Mouse (Mus musculus) 3T3-L1 (cell line): ENCODE results near the gene Acadvl.

Experiments used
- DNase-seq: peaks from one replicate; pipeline ENCODE4 v3.0.0-alpha.2; 2015; ENCODE audit warnings: low read depth, low spot score

Acadvl gene

GRCm38 (mm10) chr11:70014880-70015558 lies at the start of gene Acadvl:
Acadvl (minus strand) TSS chr11:70015411.
- DNase-seq, result peak; percentile 91

DNA sequence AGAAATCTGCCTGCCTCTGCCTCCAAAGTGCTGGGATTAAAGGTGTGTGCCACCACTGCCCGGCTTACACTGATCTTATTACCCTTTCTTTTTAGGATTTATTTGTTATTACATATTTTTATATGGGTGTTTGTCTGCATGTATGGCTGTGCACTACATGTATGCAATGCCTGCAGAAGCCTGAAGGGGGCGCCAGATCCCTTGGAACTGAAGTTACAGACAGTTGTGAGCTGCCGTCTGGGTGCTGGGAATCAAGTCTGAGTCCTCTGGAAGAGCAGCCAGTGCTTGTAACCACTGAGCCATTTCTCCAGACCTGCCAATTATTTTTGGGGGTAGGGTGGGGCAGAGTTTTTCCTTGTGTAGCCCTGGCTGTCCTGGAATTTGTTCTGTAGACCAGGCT lies 47.8 kb upstream of the Acadvl start:
- DNase-seq, result no peak

DNA sequence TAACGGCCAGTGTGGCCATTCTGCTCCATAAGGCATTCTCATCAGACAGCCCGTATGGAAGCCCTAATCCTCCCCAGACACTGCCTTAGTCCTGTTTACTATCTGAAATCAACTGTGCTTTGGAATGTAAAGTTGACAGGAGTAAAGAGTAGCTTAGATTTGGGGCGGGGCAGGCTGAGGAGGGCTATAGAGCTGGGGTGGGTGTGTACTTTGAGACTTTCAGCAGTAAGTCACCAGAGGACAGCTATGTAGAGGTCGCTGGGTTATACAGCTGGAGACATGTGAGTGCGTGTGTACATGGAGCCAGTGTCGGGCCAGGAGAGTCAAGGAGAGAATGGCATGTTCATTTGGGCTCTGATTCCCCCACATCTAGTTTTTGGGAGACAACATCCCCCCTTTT lies 44.7 kb upstream of the Acadvl start:
- DNase-seq, result no peak

DNA sequence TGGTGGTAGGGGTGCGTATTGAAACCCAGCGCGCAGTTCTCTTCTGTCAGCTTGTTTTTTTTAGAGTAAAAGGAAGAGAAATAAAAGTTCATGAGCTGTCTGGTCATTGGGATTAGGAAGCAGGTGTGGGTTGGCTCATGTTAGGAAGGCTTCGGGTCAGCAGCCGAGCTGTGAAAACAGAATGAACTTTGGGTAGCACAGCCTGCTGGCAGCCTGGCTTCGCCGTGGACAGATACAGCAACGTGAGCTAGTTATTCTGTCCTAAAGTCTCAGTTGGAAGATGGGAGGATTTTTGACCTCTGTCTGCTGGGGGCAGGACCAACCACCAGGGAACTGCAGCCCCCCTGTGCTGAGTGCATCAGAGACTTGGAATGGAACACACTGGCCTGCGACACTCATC lies 42.6 kb upstream of the Acadvl start:
- no peak for DNase-seq

DNA sequence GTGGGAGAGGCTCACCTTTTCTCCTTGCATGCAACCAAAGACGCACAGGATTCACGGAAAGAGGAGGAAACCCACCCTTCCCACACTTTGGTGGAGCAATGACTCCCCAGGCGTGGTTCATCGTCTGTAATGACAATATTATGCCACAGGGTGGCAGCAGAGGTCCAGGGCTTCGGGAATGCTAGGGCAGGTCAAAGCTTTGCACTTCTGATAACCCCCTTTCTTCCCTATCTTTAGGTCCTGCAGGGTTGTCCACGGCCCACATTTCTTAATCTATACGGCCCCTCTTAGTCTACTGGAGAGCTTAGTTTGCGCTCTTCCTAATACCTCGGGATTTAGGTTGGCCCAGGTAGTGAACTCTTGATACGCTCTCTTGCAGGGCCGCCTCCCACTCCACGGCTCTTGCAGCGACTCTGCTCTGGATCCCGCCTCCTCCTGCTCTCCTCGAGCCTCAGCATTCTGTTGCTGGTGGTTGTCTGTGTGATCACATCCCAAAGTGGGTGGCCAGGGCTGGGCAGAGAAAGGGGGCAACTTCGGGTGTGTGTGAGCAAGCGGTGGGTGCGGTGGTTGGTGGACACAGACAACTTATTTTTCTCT lies 40.5 kb upstream of the Acadvl start:
- DNase-seq, result peak; percentile 81

GRCm38 (mm10) chr11:70053898-70054570 lies 38.8 kb upstream of the Acadvl start, which contains the start of gene Asgr1:
Asgr1 (plus strand) TSS chr11:70054085.
- DNase-seq, result no peak

- DNase-seq, result no peak
Observed at GRCm38 (mm10) chr11:70053156-70053555, 37.9 kb upstream of the Acadvl start.

GRCm38 (mm10) chr11:70049816-70050215 lies 34.6 kb upstream of the Acadvl start:
- DNase-seq, result peak; percentile 22

DNA sequence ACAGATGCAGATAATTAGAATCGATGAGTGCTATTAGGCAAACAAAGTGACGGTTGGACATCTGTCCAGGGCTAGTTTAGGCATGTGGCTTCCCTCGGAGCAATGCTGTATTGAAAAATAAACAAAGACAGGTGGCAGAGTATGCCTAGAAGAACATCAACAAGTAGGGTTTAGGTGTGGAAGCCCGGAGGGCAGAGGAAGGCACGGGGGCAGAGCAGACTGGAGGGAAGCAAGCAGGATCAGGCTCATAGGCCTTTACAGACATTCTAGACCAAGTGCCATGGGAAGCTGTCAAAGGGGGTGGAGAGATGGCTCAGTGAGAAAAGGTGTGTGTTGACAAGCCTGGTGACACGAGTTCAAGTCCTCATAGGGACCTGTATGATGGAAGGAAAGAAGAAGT lies 34.2 kb upstream of the Acadvl start:
- no peak for DNase-seq

DNA sequence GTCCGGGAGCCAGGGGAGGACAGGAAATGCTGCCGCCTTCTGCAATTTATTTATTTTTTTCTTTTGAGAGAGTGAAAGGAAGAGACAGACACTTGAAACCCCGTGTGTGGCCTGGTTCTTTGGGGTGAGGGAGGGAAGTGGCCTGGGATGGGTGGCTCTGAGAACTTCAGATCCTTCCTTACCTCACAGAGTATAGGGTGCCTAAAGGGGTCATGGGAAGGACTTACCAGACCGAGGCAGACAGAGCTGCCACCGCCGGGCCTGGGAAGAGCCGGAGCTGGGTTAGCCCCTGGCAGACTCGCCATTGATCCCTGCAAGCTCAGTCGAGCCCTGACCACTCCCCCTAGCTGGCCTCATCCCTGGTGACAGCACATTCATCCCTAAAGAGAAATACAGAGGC lies 30.2 kb upstream of the Acadvl start:
- DNase-seq, result no peak

- no peak for DNase-seq
Observed at GRCm38 (mm10) chr11:70043665-70044064, 28.5 kb upstream of the Acadvl start.

DNA sequence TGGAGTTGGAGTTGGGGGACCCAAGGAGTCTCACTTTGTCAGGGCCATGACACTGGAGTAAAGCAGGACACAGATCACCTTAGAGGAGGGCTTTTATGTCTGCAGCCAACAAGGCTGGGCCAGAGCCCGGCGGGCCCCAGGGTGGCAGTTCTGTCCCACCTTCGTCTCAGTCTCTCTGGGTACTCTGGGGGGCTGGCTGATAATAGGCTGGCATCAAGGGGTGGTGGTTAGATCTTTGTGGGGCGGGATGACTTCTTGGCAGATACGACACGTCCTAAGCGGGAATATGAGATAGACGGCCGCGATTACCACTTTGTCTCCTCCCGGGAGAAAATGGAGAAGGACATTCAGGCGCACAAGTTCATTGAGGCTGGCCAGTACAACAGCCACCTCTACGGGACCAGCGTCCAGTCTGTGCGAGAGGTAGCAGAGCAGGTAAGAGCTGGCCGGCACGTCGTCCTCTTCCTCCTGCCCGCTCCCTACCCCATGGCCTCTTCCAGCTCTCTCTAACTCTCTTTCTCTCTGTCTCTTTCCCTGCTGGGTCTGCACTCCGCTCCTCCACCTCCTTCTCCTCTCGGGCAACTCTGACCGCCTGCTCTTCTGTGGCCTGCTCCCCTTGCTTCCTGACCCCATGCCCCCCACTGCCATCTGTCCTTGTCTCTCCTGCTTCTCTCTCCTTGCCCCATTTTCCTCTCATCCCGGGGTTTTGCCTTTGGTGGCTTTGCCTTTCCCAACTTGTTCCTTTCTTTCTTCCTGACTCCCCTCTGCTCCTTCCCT lies 27.3 kb upstream of the Acadvl start:
- DNase-seq, result no peak

DNA sequence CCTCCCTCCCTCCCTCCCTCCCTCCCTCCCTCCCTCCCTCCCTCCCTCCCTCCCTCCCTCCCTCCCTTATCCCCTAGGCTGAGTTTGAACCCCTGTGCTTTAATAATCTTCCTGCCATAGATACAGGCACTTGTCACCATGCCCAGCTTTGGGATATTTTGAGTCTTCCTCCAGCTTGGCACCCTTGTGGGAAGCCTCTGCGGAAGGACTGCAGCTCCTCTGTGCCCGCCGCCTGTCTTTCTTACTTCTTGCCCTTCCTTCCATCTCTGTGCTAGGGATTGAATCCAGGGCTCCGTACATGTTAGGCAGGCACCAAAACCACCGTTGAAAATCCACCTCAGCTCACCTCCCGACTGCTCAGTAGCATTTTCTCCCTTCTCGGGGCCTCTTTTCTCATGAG lies 25.0 kb upstream of the Acadvl start:
- DNase-seq, result no peak

DNA sequence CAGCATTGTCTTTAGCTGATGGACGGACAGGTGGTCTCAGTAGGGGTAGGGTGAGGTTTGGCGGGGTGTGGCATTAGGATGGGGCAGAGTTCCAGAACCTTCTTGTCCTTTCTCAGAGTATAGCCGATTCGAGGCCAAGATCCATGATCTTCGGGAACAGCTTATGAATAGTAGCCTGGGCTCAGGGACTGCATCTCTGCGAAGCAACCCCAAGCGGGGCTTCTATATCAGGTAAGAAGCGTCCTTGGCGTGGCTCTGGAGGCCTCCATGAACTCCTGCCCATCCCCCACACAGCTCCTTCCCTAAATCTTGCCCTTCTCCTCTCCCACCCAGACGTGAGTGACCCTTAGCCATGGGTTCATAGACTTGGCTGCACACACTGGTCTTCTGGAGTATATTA lies 24.4 kb upstream of the Acadvl start:
- DNase-seq, result no peak

GRCm38 (mm10) chr11:70038174-70038573 lies 23.0 kb upstream of the Acadvl start:
- DNase-seq, result no peak

- DNase-seq, result no peak
Observed at GRCm38 (mm10) chr11:70031321-70031670, 16.1 kb upstream of the Acadvl start.

DNA sequence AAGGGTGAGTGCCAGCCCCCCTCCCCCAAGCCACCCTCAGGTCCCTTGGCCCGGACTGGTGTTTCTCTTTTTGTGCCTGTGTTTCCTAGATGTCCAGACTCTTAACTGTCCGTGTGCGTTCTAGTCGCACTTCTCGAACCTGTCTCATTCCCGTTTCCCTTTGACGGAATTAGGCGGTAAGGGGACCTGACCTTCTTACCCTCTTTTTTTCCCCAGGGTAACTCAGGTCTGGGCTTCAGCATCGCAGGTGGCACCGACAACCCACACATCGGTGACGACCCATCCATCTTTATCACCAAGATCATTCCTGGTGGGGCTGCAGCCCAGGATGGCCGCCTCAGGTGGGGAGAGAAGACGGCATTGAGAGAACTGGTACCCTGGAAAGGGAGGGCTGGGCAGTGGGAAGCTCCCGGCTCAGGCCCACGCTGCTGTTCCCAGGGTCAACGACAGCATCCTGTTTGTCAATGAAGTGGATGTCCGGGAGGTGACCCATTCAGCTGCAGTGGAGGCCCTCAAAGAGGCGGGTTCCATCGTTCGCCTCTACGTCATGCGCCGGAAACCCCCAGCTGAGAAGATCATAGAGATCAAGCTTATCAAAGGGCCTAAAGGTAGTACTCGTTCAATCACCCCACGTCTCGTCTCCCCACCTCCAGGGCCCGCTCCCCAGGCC lies 15.6 kb upstream of the Acadvl start:
- DNase-seq, result no peak

DNA sequence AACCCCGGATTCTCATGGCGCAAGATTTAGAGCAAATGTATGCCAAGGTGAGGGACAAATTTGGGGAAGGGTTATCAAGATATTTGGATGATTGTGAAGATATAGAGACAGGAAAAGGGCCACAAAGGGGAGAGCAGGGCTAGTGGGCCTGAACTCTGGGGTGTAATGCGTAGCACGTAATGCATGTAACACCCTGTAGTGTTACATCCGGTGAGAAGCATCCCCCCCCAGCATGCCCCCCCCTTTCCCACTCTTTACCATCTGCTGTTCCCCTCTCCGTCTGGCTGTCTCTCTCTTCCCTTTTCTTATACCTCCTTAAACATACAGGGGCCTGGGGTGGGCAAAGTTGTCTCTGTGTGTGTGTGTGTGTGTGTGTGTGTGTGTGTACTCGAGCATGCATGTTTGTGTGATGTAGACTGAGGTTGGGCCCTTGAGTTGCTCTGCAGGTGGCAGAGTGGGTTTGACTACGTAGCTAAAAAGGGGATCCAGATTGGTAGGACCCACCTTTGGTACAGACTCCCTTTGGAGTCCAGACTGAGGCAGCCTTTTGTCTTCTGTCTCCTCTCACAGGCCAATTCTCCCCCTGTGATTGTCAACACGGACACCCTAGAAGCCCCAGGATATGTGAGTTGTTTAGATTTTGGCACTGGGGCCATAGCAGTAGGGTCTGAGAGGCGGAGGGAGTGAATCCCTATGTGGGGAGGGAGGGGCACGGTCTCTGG lies 14.8 kb upstream of the Acadvl start:
- DNase-seq, result no peak

DNA sequence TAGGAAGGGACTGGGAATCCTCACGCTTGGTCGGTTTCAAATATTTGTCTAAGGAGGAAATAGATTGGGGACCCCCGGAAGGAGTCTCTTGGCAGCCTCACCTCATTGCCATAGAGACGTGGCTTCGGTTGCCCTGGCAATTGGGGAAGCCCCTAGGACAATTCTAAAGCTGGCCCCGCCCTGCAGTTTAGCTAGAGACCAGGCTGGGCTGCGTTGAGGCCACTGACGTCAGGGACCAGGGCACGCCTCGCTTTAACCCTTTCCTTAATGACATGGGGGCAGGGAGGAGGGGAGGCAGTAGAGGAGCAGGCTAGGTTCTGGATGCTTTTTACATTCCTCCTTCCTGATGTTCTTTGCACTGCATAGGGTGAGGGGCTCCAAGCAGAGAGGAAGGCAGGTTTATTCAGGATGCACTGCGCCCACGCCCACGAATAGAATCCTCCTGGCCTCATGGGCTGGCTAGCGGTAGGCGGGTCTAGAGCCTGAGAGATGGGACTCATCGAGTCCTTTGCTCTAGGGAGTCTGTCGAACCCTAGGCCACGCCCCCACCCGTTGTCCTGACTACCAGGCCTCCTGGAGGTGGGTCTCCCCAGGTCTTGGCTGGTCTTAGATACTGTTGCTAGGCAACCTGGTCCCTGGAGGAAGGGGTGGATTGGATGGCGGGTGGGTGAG lies 14.1 kb upstream of the Acadvl start:
- DNase-seq, result peak; percentile 95

DNA sequence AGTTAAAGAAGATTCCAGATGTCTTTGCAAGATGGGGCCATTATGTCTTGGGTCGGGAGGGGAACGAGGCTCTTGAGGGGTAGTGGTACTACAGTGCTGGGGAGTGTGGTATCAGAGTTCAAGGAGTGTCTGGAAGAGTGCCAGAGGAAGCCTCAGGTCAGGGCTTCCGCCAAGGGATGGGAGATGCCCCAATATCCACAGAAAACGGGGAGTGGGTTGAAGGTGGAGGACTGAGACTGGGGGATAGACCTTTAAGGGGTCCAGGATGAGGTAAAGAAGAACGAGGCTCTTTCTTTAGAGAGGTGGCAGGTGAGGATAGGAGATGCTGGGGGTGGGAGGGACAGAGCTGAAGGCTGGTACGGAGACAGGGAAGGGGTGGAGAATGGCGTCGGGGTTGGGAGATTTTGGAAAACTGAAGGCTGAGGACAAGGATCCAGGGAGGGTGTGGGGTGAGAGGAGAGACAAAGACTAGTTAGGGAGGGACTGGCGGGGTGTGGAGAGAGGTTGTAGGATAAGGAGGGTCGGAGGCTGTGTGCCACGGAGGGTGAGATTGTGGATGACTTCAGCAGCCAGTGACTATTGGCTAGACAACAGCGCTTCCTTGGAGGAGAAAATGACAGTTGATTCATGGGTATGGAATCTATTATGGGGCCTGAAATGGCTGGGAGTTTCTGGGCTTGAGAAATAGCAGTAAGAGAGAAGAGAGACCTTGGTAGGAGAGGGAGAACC lies 13.4 kb upstream of the Acadvl start:
- peak; percentile 85 for DNase-seq
